Mouse (Mus musculus): ENCODE results near the gene Opn5. TPM values are rescaled to one million over a fixed set of nuclear protein-coding genes. Genes with fewer than 3 reads are reported as not detected.

Opn5 gene
- not detected in 2 replicates for polyA plus RNA-seq (2012; rRNA removed; ENCODE audit: low replicate concordance)

DNA sequence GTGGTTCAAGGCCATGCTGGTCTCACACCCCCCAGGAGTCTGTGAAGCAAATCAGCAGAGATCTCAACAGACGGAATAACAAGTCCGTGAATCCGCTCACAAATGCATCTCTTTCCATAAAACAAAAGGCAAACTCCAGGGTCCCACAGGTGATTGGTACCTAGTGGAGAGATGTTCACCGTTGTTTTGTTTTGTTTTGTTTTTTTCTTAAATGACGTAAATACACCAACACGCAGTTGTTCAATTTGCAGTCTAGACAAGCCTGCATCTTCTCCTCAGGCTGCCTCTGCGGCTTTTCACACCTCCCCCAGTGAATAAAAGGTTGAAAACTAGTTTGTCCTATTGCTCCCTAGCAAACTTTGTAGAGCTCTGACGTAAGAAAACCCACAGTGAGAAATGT lies at the start of gene Opn5:
Gene Opn5 (minus strand): TSS at position 101 of the 400 bp plus-strand sequence.

Other genes starting within 250 kb of the Opn5 start
- gene Adgrf4, start 80.9 kb upstream of the Opn5 start, polyA plus RNA-seq (2012; rRNA removed; ENCODE audit: low replicate concordance): 0.06 TPM in 1 of 2 replicates, not detected in the other
- not detected in 2 replicates for gene Adgrf2, start 130.8 kb upstream of the Opn5 start, polyA plus RNA-seq (2012; rRNA removed; ENCODE audit: low replicate concordance)

All from duodenum, adult 2 months (tissue).